In the genomic region with DNA sequence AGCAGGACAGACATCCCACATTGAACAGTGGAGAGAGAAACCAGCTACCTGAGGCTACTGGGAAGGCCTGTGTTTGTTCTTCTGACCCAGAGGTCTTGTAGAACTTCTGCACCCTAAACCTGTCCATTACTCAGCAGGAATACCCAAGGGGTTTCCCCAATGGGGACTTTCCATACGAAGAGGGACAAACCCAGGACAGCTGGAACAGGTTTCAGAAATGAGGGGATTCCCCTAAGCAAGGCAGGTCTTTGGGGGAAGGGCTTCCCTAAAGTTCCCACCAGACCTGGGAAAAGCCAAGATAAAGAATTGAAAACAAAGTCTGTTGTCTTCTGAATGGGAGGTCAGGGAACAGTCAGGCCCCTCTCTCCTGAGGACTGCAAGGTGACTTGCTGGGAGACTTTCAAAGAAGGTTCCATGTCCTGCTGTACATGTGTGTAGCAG, we compare ENCODE assay signal across 16 mouse cellular contexts. TPM values are rescaled to one million over a fixed set of nuclear protein-coding genes. Genes with fewer than 3 reads are reported as not detected.
DNase-seq lines count a peak whose midpoint lies in the region; ATAC-seq and TF ChIP-seq lines count a peak whose summit lies in the region.
"Had no signal": no experiment of that assay in that cellular context is flagged by ENCODE, and none has a peak within 500 bp of the region (broad histone marks: within the 10 kb centered on the region; RNA-seq: fewer than 3 reads in every experiment).

No protein-coding gene starts in this region.

- no peaks in the 10 kb centered on the region for H3K9me3 ChIP-seq in heart, embryonic 11.5 days (replicated peaks; ENCODE audit: control insufficient read depth, low read length)
- H3K9me3 ChIP-seq in megakaryocyte, embryonic 14.5 days: no peaks in the 10 kb centered on the region
- H3K9me3 ChIP-seq: intestine, embryonic 15.5 days; limb, embryonic 13.5 days; midbrain, embryonic 15.5 days; neural tube, embryonic 12.5 days had no signal

- WGBS in heart, embryonic 11.5 days (ENCODE audit: insufficient replicate concordance): 81% methylated on average over 1 of the region's 1 CpGs
- 72% methylated on average over 1 of the region's 1 CpGs for WGBS in olfactory bulb, adult 2 months

- TF ChIP-seq CTCF in olfactory bulb, adult 2 months (IDR thresholded peaks at IDR 0.05; ENCODE audit: insufficient read depth, low read depth, low read length): no peak

- 0 out of 2 replicates have a peak overlapping the region, but pooled peaks have one; percentile 18 for H3K27ac ChIP-seq in heart, embryonic 11.5 days (ENCODE audit: low read depth, low read length)
- H3K27ac ChIP-seq in brown adipose tissue, adult 24 weeks (replicated peaks; ENCODE audit: low read depth, low read length): peak overlapping the region; percentile 42
- 0 out of 2 replicates have a peak overlapping the region, but pooled peaks have one; percentile 45 for H3K27ac ChIP-seq in olfactory bulb, adult 2 months (ENCODE audit: insufficient read depth, low read depth, low read length)
- H3K27ac ChIP-seq: intestine, embryonic 15.5 days; limb, embryonic 13.5 days; midbrain, embryonic 15.5 days; neural tube, embryonic 12.5 days had no signal

- no peaks in the 10 kb centered on the region for H3K4me1 ChIP-seq in heart, embryonic 11.5 days (ENCODE audit: control insufficient read depth, insufficient read depth, low read length)
- H3K4me1 ChIP-seq in megakaryocyte, embryonic 14.5 days: peaks cover 88% of the 10 kb centered on the region
- peaks cover 16% of the 10 kb centered on the region for H3K4me1 ChIP-seq in brown adipose tissue, adult 24 weeks (ENCODE audit: control insufficient read depth, insufficient read depth, insufficient read length, low read length)
- H3K4me1 ChIP-seq in olfactory bulb, adult 2 months (ENCODE audit: control insufficient read depth, insufficient read depth, low read length): peaks cover 11% of the 10 kb centered on the region
- H3K4me1 ChIP-seq: limb, embryonic 13.5 days; midbrain, embryonic 15.5 days; neural tube, embryonic 12.5 days had no signal

- peaks cover 21% of the 10 kb centered on the region for H3K36me3 ChIP-seq in heart, embryonic 11.5 days (ENCODE audit: control insufficient read depth, insufficient read depth, low read length)
- H3K36me3 ChIP-seq in megakaryocyte, embryonic 14.5 days (replicated peaks; ENCODE audit: low read length): peaks cover 41% of the 10 kb centered on the region

- intact Hi-C loops in heart, postnatal 25 days (cut with DNase I): loop anchor here (5.0 kb wide), 3 partner anchors 64 to 134 kb away; a partner anchor contains a TSS

- H3K9ac ChIP-seq in heart, embryonic 11.5 days (ENCODE audit: low read depth, low read length): no peak overlapping the region
- H3K9ac ChIP-seq: intestine, embryonic 15.5 days; limb, embryonic 13.5 days; midbrain, embryonic 15.5 days; neural tube, embryonic 12.5 days had no signal

- no peak overlapping the region for H3K4me2 ChIP-seq in heart, embryonic 11.5 days
- H3K4me2 ChIP-seq: intestine, embryonic 15.5 days; limb, embryonic 13.5 days; midbrain, embryonic 15.5 days; neural tube, embryonic 12.5 days had no signal

- ATAC-seq in heart, embryonic 11.5 days (replicated peaks; ENCODE audit: insufficient number of reproducible peaks, low FRiP score, low TSS enrichment): no peak
- ATAC-seq in megakaryocyte, adult 5-6 weeks (ENCODE audit: poor library complexity, severe bottlenecking): no peak
- ATAC-seq: intestine, embryonic 15.5 days; midbrain, embryonic 15.5 days had no signal

- no peak for TF ChIP-seq POLR2A in olfactory bulb, adult 2 months (IDR thresholded peaks at IDR 0.05; ENCODE audit: insufficient read depth, low read depth, low read length)

- no peaks in the 10 kb centered on the region for H3K27me3 ChIP-seq in heart, embryonic 11.5 days (ENCODE audit: control insufficient read depth, insufficient read depth, low read length)
- H3K27me3 ChIP-seq in megakaryocyte, embryonic 14.5 days (replicated peaks): no peaks in the 10 kb centered on the region
- H3K27me3 ChIP-seq: intestine, embryonic 15.5 days; limb, embryonic 13.5 days; midbrain, embryonic 15.5 days; neural tube, embryonic 12.5 days had no signal

- H3K4me3 ChIP-seq in heart, embryonic 11.5 days (ENCODE audit: low read depth, low read length): no peak overlapping the region
- H3K4me3 ChIP-seq in megakaryocyte, embryonic 14.5 days (replicated peaks): peak overlapping the region; percentile 82
- H3K4me3 ChIP-seq in brown adipose tissue, adult 24 weeks (ENCODE audit: insufficient read depth, low read depth, low read length): no peak overlapping the region
- no peak overlapping the region for H3K4me3 ChIP-seq in olfactory bulb, adult 2 months (ENCODE audit: insufficient read depth, low read depth, low read length)
- H3K4me3 ChIP-seq: erythroblast, embryonic 14.5 days; intestine, embryonic 15.5 days; limb, embryonic 13.5 days; midbrain, embryonic 15.5 days; neural tube, embryonic 12.5 days had no signal

- DNase-seq in heart, postnatal 25 days (ENCODE audit: low spot score): no peak
- DNase-seq in layer of hippocampus, adult 9-11 months: no peak
- no peak for DNase-seq in c-Kit-positive CD71-positive TER-119-positive erythroid progenitor cells, embryonic 14.5 days (ENCODE audit: low spot score)
- DNase-seq: cerebellum, adult 9-10 months; layer of hippocampus, postnatal 36 days; right cerebral cortex, postnatal 4 days had no signal

RNA-seq across cellular contexts. Expression of a gene that starts 4.9 kb away (rescaled TPM):
- 9.4 and 10.9 TPM in 2 replicates for polyA plus RNA-seq in heart, embryonic 11.5 days (2014; fragmentation: Nextera tagmentation; extraction: Ambion mirVana)
- 1 to 10 TPM; 8.5 to 8.6 TPM for total RNA-seq in heart, postnatal 25 days (2021)
- 15.5 and 17.9 TPM in 2 replicates for polyA plus RNA-seq in megakaryocyte, embryonic 14.5 days (2012; ENCODE audit: insufficient read depth, low replicate concordance)
- total RNA-seq in megakaryocyte, adult 5-6 weeks (2015): 24.9 and 30.9 TPM in 2 replicates
- total RNA-seq in megakaryocyte, adult 5-6 weeks (2017): 33.5 and 37.0 TPM in 2 replicates
- polyA plus RNA-seq in brown adipose tissue, adult 24 weeks (2012; ENCODE audit: insufficient read depth, insufficient read length, missing spikeins): 3.8 and 4.1 TPM in 2 replicates
- polyA plus RNA-seq in olfactory bulb, adult 2 months (2012; ENCODE audit: insufficient read depth, insufficient read length, low replicate concordance, missing spikeins): not detected in 2 replicates

RNA-seq across cellular contexts. Expression of a gene that starts 13.8 kb away (rescaled TPM):
- 254 and 266 TPM in 2 replicates for polyA plus RNA-seq in heart, embryonic 11.5 days (2014; fragmentation: Nextera tagmentation; extraction: Ambion mirVana)
- total RNA-seq in heart, postnatal 25 days (2021): 100 to 1,000 TPM; 158 to 160 TPM
- 62.5 and 150 TPM in 2 replicates for polyA plus RNA-seq in megakaryocyte, embryonic 14.5 days (2012; ENCODE audit: insufficient read depth, low replicate concordance)
- total RNA-seq in megakaryocyte, adult 5-6 weeks (2015): 39.6 and 49.0 TPM in 2 replicates
- 149 and 165 TPM in 2 replicates for total RNA-seq in megakaryocyte, adult 5-6 weeks (2017)
- polyA plus RNA-seq in brown adipose tissue, adult 24 weeks (2012; ENCODE audit: insufficient read depth, insufficient read length, missing spikeins): 70.4 and 78.0 TPM in 2 replicates
- polyA plus RNA-seq in olfactory bulb, adult 2 months (2012; ENCODE audit: insufficient read depth, insufficient read length, low replicate concordance, missing spikeins): 282 TPM in 1 of 2 replicates, not detected in the other

RNA-seq across cellular contexts. Expression of a gene that starts 29.6 kb away (rescaled TPM):
- polyA plus RNA-seq in heart, embryonic 11.5 days (2014; fragmentation: Nextera tagmentation; extraction: Ambion mirVana): 7.6 and 8.3 TPM in 2 replicates
- 10 to 100 TPM; 47.1 to 51.6 TPM for total RNA-seq in heart, postnatal 25 days (2021)
- polyA plus RNA-seq in megakaryocyte, embryonic 14.5 days (2012; ENCODE audit: insufficient read depth, low replicate concordance): 8.2 and 26.2 TPM in 2 replicates
- 6.8 and 7.3 TPM in 2 replicates for total RNA-seq in megakaryocyte, adult 5-6 weeks (2015)
- total RNA-seq in megakaryocyte, adult 5-6 weeks (2017): 3.0 and 3.9 TPM in 2 replicates
- polyA plus RNA-seq in brown adipose tissue, adult 24 weeks (2012; ENCODE audit: insufficient read depth, insufficient read length, missing spikeins): 16.2 and 29.4 TPM in 2 replicates
- not detected in 2 replicates for polyA plus RNA-seq in olfactory bulb, adult 2 months (2012; ENCODE audit: insufficient read depth, insufficient read length, low replicate concordance, missing spikeins)

RNA-seq across cellular contexts. Expression of a gene that starts 44.2 kb away (rescaled TPM):
- 53.6 and 57.8 TPM in 2 replicates for polyA plus RNA-seq in heart, embryonic 11.5 days (2014; fragmentation: Nextera tagmentation; extraction: Ambion mirVana)
- 10 to 100 TPM; 25.8 to 27.9 TPM for total RNA-seq in heart, postnatal 25 days (2021)
- 51.7 TPM in 1 of 2 replicates, not detected in the other for polyA plus RNA-seq in megakaryocyte, embryonic 14.5 days (2012; ENCODE audit: insufficient read depth, low replicate concordance)
- 36.0 and 43.0 TPM in 2 replicates for total RNA-seq in megakaryocyte, adult 5-6 weeks (2015)
- 17.1 and 22.0 TPM in 2 replicates for total RNA-seq in megakaryocyte, adult 5-6 weeks (2017)
- 15.5 and 16.4 TPM in 2 replicates for polyA plus RNA-seq in brown adipose tissue, adult 24 weeks (2012; ENCODE audit: insufficient read depth, insufficient read length, missing spikeins)
- not detected in 2 replicates for polyA plus RNA-seq in olfactory bulb, adult 2 months (2012; ENCODE audit: insufficient read depth, insufficient read length, low replicate concordance, missing spikeins)

RNA-seq across cellular contexts. Expression of a gene that starts 44.2 kb away (rescaled TPM):
- polyA plus RNA-seq in heart, embryonic 11.5 days (2014; fragmentation: Nextera tagmentation; extraction: Ambion mirVana): 1.2 and 1.9 TPM in 2 replicates
- total RNA-seq in heart, postnatal 25 days (2021): 1 to 10 TPM in 1 of 2 experiments, under 1 TPM in 1; 0.86 to 1.5 TPM
- polyA plus RNA-seq in megakaryocyte, embryonic 14.5 days (2012; ENCODE audit: insufficient read depth, low replicate concordance): 128 and 518 TPM in 2 replicates
- 43.4 and 44.9 TPM in 2 replicates for total RNA-seq in megakaryocyte, adult 5-6 weeks (2015)
- total RNA-seq in megakaryocyte, adult 5-6 weeks (2017): 3.8 and 5.1 TPM in 2 replicates
- polyA plus RNA-seq in brown adipose tissue, adult 24 weeks (2012; ENCODE audit: insufficient read depth, insufficient read length, missing spikeins): not detected in 2 replicates
- not detected in 2 replicates for polyA plus RNA-seq in olfactory bulb, adult 2 months (2012; ENCODE audit: insufficient read depth, insufficient read length, low replicate concordance, missing spikeins)
